Mouse (Mus musculus): ENCODE data around the gene Klhl32.

GRCm38 (mm10) chr4:24598637-24599036 lies 252.3 kb downstream of the Klhl32 start:
- TF ChIP-seq POLR2A (IDR thresholded peaks at IDR 0.05; ENCODE audit: borderline replicate concordance, low read depth, low read length) (no peak), CTCF (IDR thresholded peaks at IDR 0.05; ENCODE audit: low read depth, low read length) (no peak)
